Mouse (Mus musculus) right cerebral cortex, adult 18-20 months (tissue): ENCODE results near the gene Nlgn1.
A peak's percentile ranks its signal among the peaks of the same experiment; 100 is the strongest.
"Not testable (repeated sequence)": the region's sequence is repeated elsewhere in the genome, so short reads cannot be mapped to it uniquely, and the experiment has no call there.

Experiments
- DNase-seq: peaks from one replicate; pipeline ENCODE4 v3.0.0; 2022; ENCODE audit warnings: mixed read lengths

Gene Nlgn1

GRCm38 (mm10) chr3:25575526-25575925, 756.7 kb downstream of the Nlgn1 start:
- DNase-seq = no peak

GRCm38 (mm10) chr3:25574840-25575239, 757.4 kb downstream of the Nlgn1 start:
- DNase-seq = no peak

DNA sequence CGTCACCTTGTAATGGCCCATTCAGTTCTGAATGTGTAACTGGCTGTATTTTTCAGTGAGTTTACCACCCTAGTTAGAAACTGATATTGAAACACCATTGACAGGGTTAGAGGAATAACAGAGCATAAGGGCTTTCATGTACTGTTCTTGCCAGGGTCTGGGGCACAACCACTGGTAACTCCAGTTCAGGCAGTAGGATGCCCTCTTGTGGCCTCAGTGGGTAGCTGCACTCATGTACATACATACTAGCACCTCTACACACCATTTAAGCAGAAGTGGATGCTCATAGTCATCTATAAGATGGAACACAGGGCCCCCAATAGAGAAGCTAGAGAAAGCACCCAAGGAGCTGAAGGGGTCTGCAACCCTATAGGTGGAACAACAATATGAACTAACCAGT, 773.7 kb downstream of the Nlgn1 start:
- not testable (repeated sequence) for DNase-seq

DNA sequence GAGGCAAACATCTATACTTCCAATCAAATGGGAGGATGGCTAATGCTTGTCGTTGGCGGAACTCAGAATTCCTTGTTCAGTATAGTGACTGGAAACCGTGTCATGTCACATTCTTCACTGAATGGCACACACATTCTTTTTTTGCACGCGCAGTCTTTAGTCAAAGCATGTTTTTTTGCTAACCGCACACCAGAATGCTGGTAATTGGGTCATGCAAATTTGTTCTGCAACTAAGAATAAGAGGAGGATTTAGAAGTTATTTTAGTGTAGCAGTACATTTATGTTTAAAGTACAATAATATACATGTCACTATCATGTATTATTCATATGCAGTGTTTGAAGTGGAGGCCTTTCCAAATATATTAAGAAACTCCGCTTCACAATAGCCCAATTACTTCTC, 783.2 kb downstream of the Nlgn1 start:
- DNase-seq = not testable (repeated sequence)

GRCm38 (mm10) chr3:25524236-25524635, 808.0 kb downstream of the Nlgn1 start:
- not testable (repeated sequence) for DNase-seq

DNA sequence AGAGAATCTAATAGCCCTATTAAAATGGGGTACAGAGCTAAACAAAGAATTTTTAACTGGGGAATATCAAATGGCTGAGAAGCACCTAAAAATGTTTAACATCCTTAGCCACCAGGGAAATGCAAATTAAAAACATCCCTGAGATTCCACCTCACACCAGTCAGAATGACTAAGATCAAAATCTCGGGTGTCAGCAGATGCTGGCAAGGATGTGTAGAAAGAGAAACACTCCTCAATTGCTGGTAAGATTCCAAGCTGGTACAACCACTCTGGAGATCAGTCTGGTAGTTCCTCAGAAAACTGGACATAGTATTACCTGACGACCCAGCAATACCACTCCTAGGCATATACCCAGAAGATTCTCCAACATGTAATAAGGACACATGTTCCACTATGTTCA, 869.2 kb downstream of the Nlgn1 start:
- peak; percentile 35 for DNase-seq

DNA sequence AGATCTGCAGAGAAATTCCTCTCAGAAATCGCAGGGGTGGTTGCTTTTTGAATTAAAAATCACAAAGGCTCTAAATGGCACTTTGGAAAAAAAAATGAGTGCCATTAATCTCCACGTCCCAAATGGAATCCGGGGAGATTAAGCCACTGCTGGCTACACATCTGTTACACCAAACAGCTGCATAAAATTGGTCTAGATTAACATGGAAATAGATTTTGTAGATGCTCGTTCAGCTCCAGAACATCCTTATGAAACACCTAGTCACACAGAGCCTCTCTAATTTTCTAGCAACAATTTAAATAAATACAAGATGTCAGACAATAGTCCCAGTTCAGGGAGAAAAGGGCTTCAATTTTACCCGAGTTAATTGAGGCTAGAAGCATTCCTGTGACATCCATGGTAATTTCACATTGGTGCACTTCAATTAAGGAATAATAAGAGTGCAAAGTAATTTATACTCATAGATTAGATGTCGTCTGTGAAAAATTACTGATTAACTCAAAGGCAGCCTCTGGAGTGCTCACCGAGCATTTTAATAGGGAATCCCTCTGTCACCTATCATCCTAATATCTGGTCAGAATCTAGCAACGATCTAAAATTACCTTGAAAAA, 875.9 kb downstream of the Nlgn1 start:
- no peak for DNase-seq

GRCm38 (mm10) chr3:25452314-25452713, 879.9 kb downstream of the Nlgn1 start:
- no peak for DNase-seq

DNA sequence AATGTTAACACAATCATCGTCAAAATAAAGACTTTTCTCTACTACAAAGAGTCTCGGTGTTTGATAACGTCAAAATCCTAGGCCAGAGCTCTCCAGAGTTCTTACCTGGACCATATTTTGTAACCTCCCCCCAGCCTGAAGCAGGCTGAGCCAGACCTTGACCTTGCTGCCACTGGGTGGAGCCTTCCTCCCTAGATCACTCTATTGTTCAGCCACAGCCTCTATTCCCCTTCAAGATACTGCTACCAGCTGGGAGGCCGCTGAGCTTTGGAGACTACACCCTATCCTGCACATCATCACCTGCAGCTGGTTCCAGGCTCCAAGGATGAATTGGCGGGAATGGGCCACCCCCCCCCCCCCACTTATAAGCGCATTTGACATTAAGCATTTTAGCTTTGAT, 881.8 kb downstream of the Nlgn1 start:
- DNase-seq = no peak

DNA sequence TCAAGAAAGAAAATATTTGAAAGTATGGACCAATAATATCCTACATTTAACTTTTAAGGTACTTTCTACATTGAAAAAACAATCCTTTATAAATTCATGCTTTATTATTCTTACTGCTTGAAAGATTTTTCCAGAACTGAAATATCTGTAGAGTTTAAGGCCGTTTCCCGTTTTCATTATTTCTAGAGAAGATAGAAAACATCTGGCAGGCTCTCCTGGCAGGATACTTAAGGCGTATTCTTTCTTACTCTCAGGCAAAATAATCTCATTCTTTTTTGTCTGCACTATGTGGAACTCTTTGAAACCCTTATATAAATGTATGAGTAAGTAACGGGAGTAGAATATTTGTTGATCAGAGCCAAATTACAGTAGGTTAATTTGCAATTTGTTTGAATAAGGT, 882.9 kb downstream of the Nlgn1 start:
- DNase-seq = no peak

DNA sequence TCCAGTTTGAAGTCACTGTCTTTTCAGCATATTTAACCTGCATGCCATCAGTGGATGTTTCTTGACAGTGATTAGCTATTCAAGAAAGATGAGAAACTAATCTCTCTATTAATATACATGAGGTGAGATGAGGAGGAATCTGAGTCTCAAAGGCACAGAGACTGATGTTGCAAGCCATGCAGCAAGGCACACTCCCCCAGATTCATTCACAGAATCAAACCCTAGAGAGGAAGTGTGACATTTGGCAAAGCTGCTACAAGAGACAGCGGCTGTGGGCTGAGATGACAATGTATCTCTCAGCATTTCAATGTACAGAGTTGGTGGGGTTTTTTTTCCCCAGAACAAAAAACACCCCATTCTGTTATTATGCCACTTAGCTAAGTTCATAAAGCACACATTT, 885.1 kb downstream of the Nlgn1 start:
- peak; percentile 67 for DNase-seq

DNA sequence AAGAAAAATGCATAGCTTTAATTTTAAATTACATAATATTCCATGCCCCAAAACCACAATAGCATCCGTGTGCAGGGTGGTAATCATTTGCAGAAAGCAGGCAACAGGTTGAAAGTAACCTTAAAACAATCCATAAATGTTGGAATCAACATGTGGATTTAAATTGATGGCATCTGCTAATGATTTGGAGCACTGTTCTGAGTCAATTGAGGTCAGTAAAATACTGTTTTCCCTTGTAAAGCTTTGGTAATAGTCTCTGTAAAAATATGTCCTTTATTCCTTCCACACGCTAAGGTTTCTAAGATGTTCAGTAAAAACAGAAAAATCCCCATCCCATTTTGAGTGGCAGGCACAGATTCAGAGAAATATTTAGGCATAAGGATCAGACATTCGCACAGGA, 888.6 kb downstream of the Nlgn1 start:
- no peak for DNase-seq

DNA sequence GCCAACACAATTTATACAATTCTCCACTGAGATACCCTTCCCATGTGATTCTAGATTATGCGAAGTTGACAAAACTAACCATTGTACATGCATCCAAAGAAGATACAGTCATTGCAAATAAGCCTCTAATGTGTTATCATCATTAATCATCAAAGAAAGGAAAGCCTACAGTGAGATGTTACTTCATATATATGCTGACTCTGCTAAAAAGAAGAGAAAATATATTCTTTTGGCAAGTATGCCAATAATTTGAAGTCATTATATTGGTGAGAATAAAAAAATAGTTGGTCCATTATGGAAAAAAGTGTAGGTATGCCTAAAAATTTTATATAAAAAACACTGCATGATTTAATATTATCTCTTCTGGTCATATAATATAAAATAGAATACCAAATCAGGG, 889.6 kb downstream of the Nlgn1 start:
- DNase-seq = no peak

- DNase-seq = no peak
Observed at GRCm38 (mm10) chr3:25426931-25427330, 905.3 kb downstream of the Nlgn1 start.

DNA sequence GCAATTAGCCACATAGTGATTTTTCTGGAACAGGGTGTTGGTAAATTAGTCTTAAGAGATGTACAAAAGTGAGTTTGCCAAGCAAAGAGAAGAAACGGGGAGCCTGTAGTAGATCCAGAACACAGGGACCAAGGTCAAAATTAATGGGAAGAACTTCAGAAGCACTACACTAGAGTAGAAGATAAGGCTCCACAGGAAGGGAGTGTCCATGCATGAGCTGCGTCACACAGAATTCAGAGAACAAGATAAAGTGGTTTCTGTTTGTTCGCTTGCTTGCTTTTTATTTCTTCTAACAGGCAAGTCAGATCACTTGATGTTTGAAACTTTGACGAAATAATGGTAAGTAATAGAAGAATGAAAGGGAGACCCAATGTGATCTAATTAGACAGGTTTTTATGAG, 920.3 kb downstream of the Nlgn1 start:
- no peak for DNase-seq
